Mouse (Mus musculus) myocyte (in vitro differentiated cells): Measurements from ENCODE around the gene Stard13. TPM values are rescaled to one million over a fixed set of nuclear protein-coding genes. Genes with fewer than 3 reads are reported as not detected.

Experiments
- H3K27me3 ChIP-seq: one replicate; pipeline ENCODE4 v1.6.1; 2011; ENCODE audit not compliant: control insufficient read depth, insufficient read depth, insufficient read length
- H3K36me3 ChIP-seq: one replicate; pipeline ENCODE4 v1.6.1; 2011; ENCODE audit not compliant: control insufficient read depth, insufficient read depth
- H3K4me2 ChIP-seq: one replicate; pipeline ENCODE4 v1.6.1; 2011; ENCODE audit warnings: low read depth, control low read depth
- H3K4me3 ChIP-seq: one replicate; pipeline ENCODE4 v1.5.1; 2011; ENCODE audit warnings: mild to moderate bottlenecking, control low read depth, moderate library complexity
- H3K79me2 ChIP-seq: one replicate; pipeline ENCODE4 v1.6.1; 2011; ENCODE audit not compliant: control insufficient read depth, insufficient read depth
- H3ac ChIP-seq: one replicate; pipeline ENCODE4 v1.6.1; 2011; ENCODE audit not compliant: control insufficient read depth, insufficient read length
- CEBPB ChIP-seq: IDR thresholded peaks from 2 replicates; pipeline ENCODE4 v1.6.1; 2011; ENCODE audit warnings: mild to moderate bottlenecking, moderate library complexity; ENCODE audit not compliant: poor library complexity, insufficient read depth, severe bottlenecking
- E2F4 ChIP-seq: IDR thresholded peaks from one replicate; pipeline ENCODE4 v1.6.1; 2011; ENCODE audit warnings: mild to moderate bottlenecking, control low read depth, moderate library complexity; ENCODE audit not compliant: insufficient read depth
- MAX ChIP-seq: IDR thresholded peaks from one replicate; pipeline ENCODE4 v1.6.1; 2011; ENCODE audit warnings: low read depth, mild to moderate bottlenecking, control low read depth
- MYOD1 ChIP-seq, 3 experiments: IDR thresholded peaks; one replicate each; pipeline ENCODE4 v1.6.1; 2011; ENCODE audit warnings: control low read depth in 2 of 3, low read depth in 2 of 3, mild to moderate bottlenecking in 2 of 3, moderate library complexity in 1 of 3; ENCODE audit not compliant: insufficient read length in 2 of 3, control insufficient read depth in 1 of 3
- MYOG ChIP-seq, 3 experiments: IDR thresholded peaks; one replicate each; pipeline ENCODE4 v1.6.1; 2011; ENCODE audit warnings: control low read depth in 2 of 3, low read depth in 2 of 3, mild to moderate bottlenecking in 2 of 3; ENCODE audit not compliant: insufficient read length in 2 of 3, control insufficient read depth in 1 of 3, insufficient read depth in 1 of 3
- POLR2A ChIP-seq: IDR thresholded peaks from one replicate; pipeline ENCODE4 v1.6.1; 2011; ENCODE audit warnings: low read depth, mild to moderate bottlenecking, control low read depth, moderate library complexity; ENCODE audit not compliant: insufficient read length
- POLR2AphosphoS2 ChIP-seq: IDR thresholded peaks from one replicate; pipeline ENCODE4 v1.6.1; 2011; ENCODE audit warnings: low read depth, control low read depth; ENCODE audit not compliant: insufficient read length
- REST ChIP-seq: IDR thresholded peaks from one replicate; pipeline ENCODE4 v1.6.1; 2011; ENCODE audit warnings: mild to moderate bottlenecking, control low read depth, moderate library complexity; ENCODE audit not compliant: insufficient read depth, insufficient read length
- SRF ChIP-seq: IDR thresholded peaks from one replicate; pipeline ENCODE4 v1.6.1; 2011; ENCODE audit warnings: low read depth; ENCODE audit not compliant: control insufficient read depth, insufficient read length
- TCF12 ChIP-seq: IDR thresholded peaks from one replicate; pipeline ENCODE4 v1.6.1; 2011; ENCODE audit warnings: mild to moderate bottlenecking, control low read depth; ENCODE audit not compliant: poor library complexity, insufficient read depth, severe bottlenecking
- TCF3 ChIP-seq: IDR thresholded peaks from one replicate; pipeline ENCODE4 v1.6.1; 2011; ENCODE audit warnings: low read depth, control low read depth; ENCODE audit not compliant: insufficient read length
- USF1 ChIP-seq: IDR thresholded peaks from one replicate; pipeline ENCODE4 v1.6.1; 2011; ENCODE audit warnings: low read depth, mild to moderate bottlenecking, control low read depth, moderate library complexity
- polyA plus RNA-seq: library from polyadenylated mRNA; unstranded; fragments of >200 nt; fragmentation: generic; extraction: Trizol; gene quantifications from one replicate; pipeline ENCODE4 v1.2.1, GENCODE M21; 2012; ENCODE audit warnings: missing spikeins

Gene Stard13
- polyA plus RNA-seq, 1 experiment = 15.2 TPM

GRCm38 (mm10) chr5:151106841-151107240 lies 126.8 kb downstream of the Stard13 start:
- H3ac ChIP-seq = no peak overlapping the region
- H3K4me3 ChIP-seq = no peak overlapping the region
- H3K4me2 ChIP-seq = no peak overlapping the region
- H3K36me3 ChIP-seq = no peaks in the 10 kb centered on the region
- peaks cover 99% of the 10 kb centered on the region for H3K79me2 ChIP-seq
- H3K27me3 ChIP-seq = no peaks in the 10 kb centered on the region
- no peak for TF ChIP-seq CEBPB
- no peak for TF ChIP-seq SRF
- TF ChIP-seq E2F4 = no peak
- TF ChIP-seq MYOG (IDR thresholded peaks at IDR 0.05; ENCODE audit: control insufficient read depth in 1 of 3, insufficient read depth in 1 of 3, insufficient read length in 2 of 3, low read depth in 2 of 3) = no peak
- TF ChIP-seq MYOD1 (IDR thresholded peaks at IDR 0.05; ENCODE audit: control insufficient read depth in 1 of 3, insufficient read length in 2 of 3, low read depth in 2 of 3) = no peak
- TF ChIP-seq TCF12 = no peak
- no peak for TF ChIP-seq USF1
- TF ChIP-seq REST = no peak

- H3K79me2 ChIP-seq = peaks cover 92% of the 10 kb centered on the region
- TF ChIP-seq MYOD1 (IDR thresholded peaks at IDR 0.05; ENCODE audit: control insufficient read depth in 1 of 3, insufficient read length in 2 of 3, low read depth in 2 of 3) (no peak), POLR2AphosphoS2 (no peak), MYOG (IDR thresholded peaks at IDR 0.05; ENCODE audit: control insufficient read depth in 1 of 3, insufficient read depth in 1 of 3, insufficient read length in 2 of 3, low read depth in 2 of 3) (no peak), E2F4 (no peak), POLR2A (no peak), USF1 (no peak), CEBPB (no peak), MAX (no peak), SRF (no peak), REST (no peak), TCF12 (no peak), TCF3 (no peak)
- H3K4me3 ChIP-seq = no peak overlapping the region
- H3ac ChIP-seq = no peak overlapping the region
- no peaks in the 10 kb centered on the region for H3K27me3 ChIP-seq
- H3K36me3 ChIP-seq = no peaks in the 10 kb centered on the region
- H3K4me2 ChIP-seq = no peak overlapping the region
Measured at GRCm38 (mm10) chr5:151105054-151105971, 128.3 kb downstream of the Stard13 start.

GRCm38 (mm10) chr5:151104354-151105053 lies 129.1 kb downstream of the Stard13 start:
- TF ChIP-seq MYOD1 (IDR thresholded peaks at IDR 0.05; ENCODE audit: control insufficient read depth in 1 of 3, insufficient read length in 2 of 3, low read depth in 2 of 3) (peak in 1 of 3 experiments; percentile 71), USF1 (peak; percentile 63), MYOG (IDR thresholded peaks at IDR 0.05; ENCODE audit: control insufficient read depth in 1 of 3, insufficient read depth in 1 of 3, insufficient read length in 2 of 3, low read depth in 2 of 3) (no peak)
- no peak overlapping the region for H3K4me2 ChIP-seq

GRCm38 (mm10) chr5:151103284-151103683 lies 130.4 kb downstream of the Stard13 start:
- H3K27me3 ChIP-seq = no peaks in the 10 kb centered on the region
- no peak for TF ChIP-seq MAX
- TF ChIP-seq POLR2AphosphoS2 = no peak
- TF ChIP-seq SRF = no peak
- no peak for TF ChIP-seq USF1
- no peaks in the 10 kb centered on the region for H3K36me3 ChIP-seq
- peaks cover 89% of the 10 kb centered on the region for H3K79me2 ChIP-seq
- no peak overlapping the region for H3ac ChIP-seq
- H3K4me3 ChIP-seq = no peak overlapping the region
- H3K4me2 ChIP-seq = no peak overlapping the region

More at GRCm38 (mm10) chr5:151104354-151105053, 129.1 kb downstream of the Stard13 start:
- Histone ChIP-seq H3K27me3 (no peaks in the 10 kb centered on the region), H3ac (no peak overlapping the region), H3K36me3 (no peaks in the 10 kb centered on the region), H3K4me3 (no peak overlapping the region), H3K79me2 (peaks cover 89% of the 10 kb centered on the region)

- H3K4me2 ChIP-seq = no peak overlapping the region
- no peak for TF ChIP-seq MAX
- no peak for TF ChIP-seq MYOG (IDR thresholded peaks at IDR 0.05; ENCODE audit: control insufficient read depth in 1 of 3, insufficient read depth in 1 of 3, insufficient read length in 2 of 3, low read depth in 2 of 3)
- no peak for TF ChIP-seq CEBPB
- TF ChIP-seq TCF12 = no peak
- H3K79me2 ChIP-seq = peaks cover 88% of the 10 kb centered on the region
- no peaks in the 10 kb centered on the region for H3K27me3 ChIP-seq
- no peak overlapping the region for H3ac ChIP-seq
- no peak overlapping the region for H3K4me3 ChIP-seq
- no peaks in the 10 kb centered on the region for H3K36me3 ChIP-seq
Measured at GRCm38 (mm10) chr5:151102262-151102661, 131.4 kb downstream of the Stard13 start.
